Mouse (Mus musculus) neural tube, embryonic 14.5 days (tissue): ENCODE results near the gene Prss33. TPM values are rescaled to one million over a fixed set of nuclear protein-coding genes. Genes with fewer than 3 reads are reported as not detected.
"Not testable (repeated sequence)": the region's sequence is repeated elsewhere in the genome, so short reads cannot be mapped to it uniquely, and the experiment has no call there.

Source experiments
- ATAC-seq: fragments of 200-750 bp; cut with Nextera tagmentation; 2 replicates; pipeline ENCODE4 v1.8.0; 2017; ENCODE audit warnings: low read depth, mild to moderate bottlenecking, moderate TSS enrichment, moderate library complexity
- H3K27ac ChIP-seq: fragments of 300-500 bp; sonication (generic); 2 replicates; pipeline ENCODE4 v1.5.1; 2014; ENCODE audit warnings: low read depth, mild to moderate bottlenecking, control low read depth, low read length, moderate library complexity, mixed read lengths
- H3K27me3 ChIP-seq: fragments of 300-500 bp; sonication (generic); 2 replicates; pipeline ENCODE4 v1.6.1; 2014; ENCODE audit warnings: low read length; ENCODE audit not compliant: control insufficient read depth, insufficient read depth
- H3K36me3 ChIP-seq: fragments of 300-500 bp; sonication (generic); 2 replicates; pipeline ENCODE4 v1.6.1; 2014; ENCODE audit warnings: low read length, mixed read lengths; ENCODE audit not compliant: control insufficient read depth, insufficient read depth
- H3K4me1 ChIP-seq: fragments of 300-500 bp; sonication (generic); 2 replicates; pipeline ENCODE4 v1.6.1; 2014; ENCODE audit warnings: low read length; ENCODE audit not compliant: control insufficient read depth, insufficient read depth
- H3K4me2 ChIP-seq: fragments of 300-500 bp; sonication (generic); 2 replicates; pipeline ENCODE4 v1.6.1; 2014; ENCODE audit warnings: mild to moderate bottlenecking, low read depth, low read length, control low read depth
- H3K4me3 ChIP-seq: fragments of 300-500 bp; sonication (generic); 2 replicates; pipeline ENCODE4 v1.5.1; 2014; ENCODE audit warnings: low read depth, low read length, control low read depth, mixed read lengths
- H3K9ac ChIP-seq: fragments of 300-500 bp; sonication (generic); replicated peaks from 2 replicates; pipeline ENCODE4 v1.6.1; 2014; ENCODE audit warnings: low read depth, mild to moderate bottlenecking, control low read depth, low read length, mixed read lengths
- H3K9me3 ChIP-seq: fragments of 300-500 bp; sonication (generic); 2 replicates; pipeline ENCODE4 v1.6.1; 2016; ENCODE audit warnings: low read length; ENCODE audit not compliant: control insufficient read depth
- WGBS: fragments of 180-500 bp; shearing (Covaris S2); extraction: QIAGEN DNeasy Blood & Tissue Kit; methylation state at CpG from one replicate; pipeline ENCODE4 v1.1.7; 2014; 5-methylcytosine and 5-hydroxymethylcytosine counted together
- polyA plus RNA-seq: library from polyadenylated mRNA; unstranded; fragments of >200 nt; fragmentation: Nextera tagmentation; extraction: Ambion mirVana; gene quantifications from 2 replicates; pipeline ENCODE4 v1.2.1, GENCODE M21; 2014

Gene Prss33
- polyA plus RNA-seq = not detected in 2 replicates

- no peaks in the 10 kb centered on the region for H3K4me1 ChIP-seq
- no peaks in the 10 kb centered on the region for H3K36me3 ChIP-seq
- no peak within 1 kb of the TSS for H3K9ac ChIP-seq
- H3K4me3 ChIP-seq = no peak within 1 kb of the TSS
- H3K27me3 ChIP-seq = peaks cover 3% of the 10 kb centered on the region; the same call in 1 of the 2 replicates
- H3K9me3 ChIP-seq = no peaks in the 10 kb centered on the region
- H3K4me2 ChIP-seq = no peak within 1 kb of the TSS
- no peak for ATAC-seq
- WGBS = 76% methylated on average over 8 of the region's 8 CpGs
- no peak within 1 kb of the TSS for H3K27ac ChIP-seq
Measured at GRCm38 (mm10) chr17:23836006-23836575, at the start of gene Prss33. Prss33 (minus strand) TSS chr17:23836056.

GRCm38 (mm10) chr17:23880576-23880975 lies 44.7 kb upstream of the Prss33 start, which contains the start of the genes Dcpp1 and Dcpp2:
Dcpp1 (plus strand) TSS chr17:23880876.
Dcpp2 (plus strand) TSS chr17:23880880.
- not testable (repeated sequence) for H3K4me3 ChIP-seq, H3K4me2 ChIP-seq, H3K9me3 ChIP-seq, H3K9ac ChIP-seq, H3K36me3 ChIP-seq, H3K4me1 ChIP-seq, H3K27me3 ChIP-seq, ATAC-seq, H3K27ac ChIP-seq
- 74% methylated on average over 4 of the region's 4 CpGs for WGBS

GRCm38 (mm10) chr17:23877166-23877565 lies 41.3 kb upstream of the Prss33 start:
- no peaks in the 10 kb centered on the region for H3K36me3 ChIP-seq
- H3K4me1 ChIP-seq = no peaks in the 10 kb centered on the region
- no peak overlapping the region for H3K4me2 ChIP-seq
- peak; percentile 71; the same call in 1 of the 2 replicates for ATAC-seq
- WGBS = 77% methylated on average over 2 of the region's 2 CpGs
- no peaks in the 10 kb centered on the region for H3K27me3 ChIP-seq
- no peak overlapping the region for H3K27ac ChIP-seq
- H3K9me3 ChIP-seq = no peaks in the 10 kb centered on the region
- no peak overlapping the region for H3K4me3 ChIP-seq
- H3K9ac ChIP-seq = no peak overlapping the region

- Histone ChIP-seq H3K4me3 (no peak overlapping the region), H3K4me1 (no peaks in the 10 kb centered on the region), H3K4me2 (no peak overlapping the region), H3K9ac (no peak overlapping the region), H3K27ac (no peak overlapping the region), H3K36me3 (no peaks in the 10 kb centered on the region), H3K9me3 (no peaks in the 10 kb centered on the region), H3K27me3 (no peaks in the 10 kb centered on the region)
- peak; percentile 92; the same call in 1 of the 2 replicates for ATAC-seq
- WGBS = 47% methylated on average over 3 of the region's 3 CpGs
Measured at GRCm38 (mm10) chr17:23876741-23877140, 40.9 kb upstream of the Prss33 start.

- Histone ChIP-seq H3K27me3 (no peaks in the 10 kb centered on the region), H3K9ac (no peak overlapping the region), H3K9me3 (no peaks in the 10 kb centered on the region), H3K4me2 (no peak overlapping the region), H3K36me3 (no peaks in the 10 kb centered on the region), H3K4me1 (no peaks in the 10 kb centered on the region), H3K27ac (no peak overlapping the region), H3K4me3 (no peak overlapping the region)
- WGBS = 52% methylated on average over 8 of the region's 8 CpGs
- ATAC-seq = no peak
Measured at GRCm38 (mm10) chr17:23873884-23874856, 38.3 kb upstream of the Prss33 start.

- H3K4me1 ChIP-seq = no peaks in the 10 kb centered on the region
- no peaks in the 10 kb centered on the region for H3K36me3 ChIP-seq
- no peak for ATAC-seq
- WGBS = 92% methylated on average over 11 of the region's 11 CpGs
- no peak overlapping the region for H3K4me2 ChIP-seq
- no peak overlapping the region for H3K9ac ChIP-seq
- H3K27ac ChIP-seq = no peak overlapping the region
- H3K9me3 ChIP-seq = no peaks in the 10 kb centered on the region
- no peak overlapping the region for H3K4me3 ChIP-seq
- H3K27me3 ChIP-seq = no peaks in the 10 kb centered on the region
Measured at GRCm38 (mm10) chr17:23868513-23868912, 32.7 kb upstream of the Prss33 start.

GRCm38 (mm10) chr17:23867756-23868155 lies 31.9 kb upstream of the Prss33 start, which contains the start of gene Prss21:
Prss21 (plus strand) TSS chr17:23868056.
- no peak within 1 kb of the TSS for H3K27ac ChIP-seq
- no peaks in the 10 kb centered on the region for H3K9me3 ChIP-seq
- WGBS = 80% methylated on average over 15 of the region's 15 CpGs
- H3K4me2 ChIP-seq = no peak within 1 kb of the TSS
- H3K36me3 ChIP-seq = no peaks in the 10 kb centered on the region
- no peak within 1 kb of the TSS for H3K9ac ChIP-seq
- no peak within 1 kb of the TSS for H3K4me3 ChIP-seq
- H3K27me3 ChIP-seq = no peaks in the 10 kb centered on the region
- no peaks in the 10 kb centered on the region for H3K4me1 ChIP-seq
- no peak for ATAC-seq

- no peaks in the 10 kb centered on the region for H3K9me3 ChIP-seq
- H3K4me3 ChIP-seq = no peak overlapping the region
- H3K4me1 ChIP-seq = no peaks in the 10 kb centered on the region
- H3K4me2 ChIP-seq = no peak overlapping the region
- H3K9ac ChIP-seq = no peak overlapping the region
- ATAC-seq = no peak
- whole genome bisulfite sequencing = 83% methylated on average over 4 of the region's 4 CpGs
- H3K27ac ChIP-seq = no peak overlapping the region
- H3K27me3 ChIP-seq = no peaks in the 10 kb centered on the region
- no peaks in the 10 kb centered on the region for H3K36me3 ChIP-seq
Measured at GRCm38 (mm10) chr17:23862926-23863325, 27.1 kb upstream of the Prss33 start.

- Histone ChIP-seq H3K27ac (no peak overlapping the region), H3K36me3 (no peaks in the 10 kb centered on the region), H3K9ac (no peak overlapping the region), H3K27me3 (no peaks in the 10 kb centered on the region), H3K4me1 (no peaks in the 10 kb centered on the region), H3K9me3 (no peaks in the 10 kb centered on the region), H3K4me2 (no peak overlapping the region), H3K4me3 (no peak overlapping the region)
- 94% methylated on average over 2 of the region's 2 CpGs for WGBS
- no peak for ATAC-seq
Measured at GRCm38 (mm10) chr17:23857913-23858312, 22.1 kb upstream of the Prss33 start.
